Mouse (Mus musculus) forebrain, embryonic 16.5 days (tissue): ENCODE data around the gene Wdr19. TPM values are rescaled to one million over a fixed set of nuclear protein-coding genes. Genes with fewer than 3 reads are reported as not detected.
"Not testable (repeated sequence)": the region's sequence is repeated elsewhere in the genome, so short reads cannot be mapped to it uniquely, and the experiment has no call there.

Source experiments
- ATAC-seq: fragments of 200-750 bp; cut with Nextera tagmentation; 2 replicates; pipeline ENCODE4 v1.8.0; 2017; ENCODE audit warnings: mild to moderate bottlenecking, moderate library complexity
- H3K27ac ChIP-seq: fragments of 300-500 bp; sonication (generic); 2 replicates; pipeline ENCODE4 v1.5.1; 2014; ENCODE audit warnings: low read length, control low read depth
- H3K27me3 ChIP-seq: fragments of 300-500 bp; sonication (generic); replicated peaks from 2 replicates; pipeline ENCODE4 v1.6.1; 2014; ENCODE audit warnings: low read length; ENCODE audit not compliant: control insufficient read depth, insufficient read depth
- H3K36me3 ChIP-seq: fragments of 300-500 bp; sonication (generic); 2 replicates; pipeline ENCODE4 v1.6.1; 2014; ENCODE audit not compliant: control insufficient read depth, insufficient read depth
- H3K4me1 ChIP-seq: fragments of 300-500 bp; sonication (generic); replicated peaks from 2 replicates; pipeline ENCODE4 v1.6.1; 2014; ENCODE audit warnings: low read length; ENCODE audit not compliant: control insufficient read depth, insufficient read depth
- H3K4me2 ChIP-seq: fragments of 300-500 bp; sonication (generic); 2 replicates; pipeline ENCODE4 v1.6.1; 2014; ENCODE audit warnings: mild to moderate bottlenecking, low read length, control low read depth
- H3K4me3 ChIP-seq: fragments of 300-500 bp; sonication (generic); replicated peaks from 2 replicates; pipeline ENCODE4 v1.5.1; 2014; ENCODE audit warnings: mild to moderate bottlenecking, low read length, control low read depth
- H3K9ac ChIP-seq: fragments of 300-500 bp; sonication (generic); replicated peaks from 2 replicates; pipeline ENCODE4 v1.6.1; 2014; ENCODE audit warnings: low read depth, low read length, control low read depth
- H3K9me3 ChIP-seq: fragments of 300-500 bp; sonication (generic); 2 replicates; pipeline ENCODE4 v1.6.1; 2016; ENCODE audit warnings: low read length; ENCODE audit not compliant: control insufficient read depth
- WGBS: fragments of 180-500 bp; shearing (Covaris S2); extraction: QIAGEN DNeasy Blood & Tissue Kit; methylation state at CpG from one replicate; pipeline ENCODE4 v1.1.7; 2014; 5-methylcytosine and 5-hydroxymethylcytosine counted together
- polyA plus RNA-seq: library from polyadenylated mRNA; unstranded; fragments of >200 nt; fragmentation: Nextera tagmentation; extraction: Ambion mirVana; gene quantifications from 2 replicates; pipeline ENCODE4 v1.2.1, GENCODE M21; 2015

Wdr19 gene
- polyA plus RNA-seq, 1 experiment from 2014 or later, result 13.6 TPM

GRCm38 (mm10) chr5:65284171-65284570, 84.7 kb downstream of the Wdr19 start:
- Histone ChIP-seq H3K4me1 (no peaks in the 10 kb centered on the region), H3K27me3 (no peaks in the 10 kb centered on the region), H3K9ac (no peak overlapping the region), H3K4me2 (no peak overlapping the region), H3K36me3 (peaks cover 6% of the 10 kb centered on the region; the same call in 1 of the 2 replicates), H3K27ac (no peak overlapping the region), H3K4me3 (no peak overlapping the region), H3K9me3 (no peaks in the 10 kb centered on the region)
- WGBS, result 99% methylated on average over 3 of the region's 3 CpGs
- ATAC-seq, result no peak

- peaks cover 12% of the 10 kb centered on the region; the same call in 1 of the 2 replicates for H3K36me3 ChIP-seq
- no peak overlapping the region for H3K4me3 ChIP-seq
- H3K27me3 ChIP-seq, result no peaks in the 10 kb centered on the region
- H3K4me1 ChIP-seq, result no peaks in the 10 kb centered on the region
- peak; percentile 73 for ATAC-seq
- H3K27ac ChIP-seq, result no peak overlapping the region
- no peak overlapping the region for H3K4me2 ChIP-seq
- WGBS, result 80% methylated on average over 24 of the region's 24 CpGs
- H3K9ac ChIP-seq, result no peak overlapping the region
- H3K9me3 ChIP-seq, result no peaks in the 10 kb centered on the region
These were observed 88.5 kb downstream of the Wdr19 start for GRCm38 (mm10) chr5:65287751-65288701.

GRCm38 (mm10) chr5:65289009-65289408, 89.5 kb downstream of the Wdr19 start:
- ATAC-seq, H3K9ac ChIP-seq: not testable (repeated sequence)

GRCm38 (mm10) chr5:65293627-65294026, 94.1 kb downstream of the Wdr19 start:
- ATAC-seq, result no peak
- 82% methylated on average over 6 of the region's 6 CpGs for WGBS

More at GRCm38 (mm10) chr5:65289009-65289408, 89.5 kb downstream of the Wdr19 start:
- not testable (repeated sequence) for H3K4me3 ChIP-seq, H3K4me2 ChIP-seq, H3K4me1 ChIP-seq, H3K27ac ChIP-seq, H3K9me3 ChIP-seq, H3K27me3 ChIP-seq
- peaks cover 12% of the 10 kb centered on the region; the same call in 1 of the 2 replicates for H3K36me3 ChIP-seq
- WGBS, result 90% methylated on average over 8 of the region's 8 CpGs

GRCm38 (mm10) chr5:65294270-65294669, 94.8 kb downstream of the Wdr19 start:
- no peak overlapping the region for H3K4me2 ChIP-seq
- no peak for ATAC-seq
- H3K9me3 ChIP-seq, result no peaks in the 10 kb centered on the region
- 73% methylated on average over 2 of the region's 2 CpGs for WGBS
- no peaks in the 10 kb centered on the region for H3K4me1 ChIP-seq
- no peak overlapping the region for H3K4me3 ChIP-seq
- H3K36me3 ChIP-seq, result peaks cover 8% of the 10 kb centered on the region; the same call in 1 of the 2 replicates
- no peaks in the 10 kb centered on the region for H3K27me3 ChIP-seq
- H3K9ac ChIP-seq, result no peak overlapping the region
- no peak overlapping the region for H3K27ac ChIP-seq

More at GRCm38 (mm10) chr5:65293627-65294026, 94.1 kb downstream of the Wdr19 start:
- no peak overlapping the region for H3K9ac ChIP-seq
- H3K27me3 ChIP-seq, result no peaks in the 10 kb centered on the region
- H3K4me2 ChIP-seq, result no peak overlapping the region
- no peak overlapping the region for H3K4me3 ChIP-seq
- no peak overlapping the region for H3K27ac ChIP-seq
- no peaks in the 10 kb centered on the region for H3K9me3 ChIP-seq
- no peaks in the 10 kb centered on the region for H3K4me1 ChIP-seq
- peaks cover 8% of the 10 kb centered on the region; the same call in 1 of the 2 replicates for H3K36me3 ChIP-seq

- no peak overlapping the region for H3K4me3 ChIP-seq
- no peaks in the 10 kb centered on the region for H3K9me3 ChIP-seq
- no peak overlapping the region for H3K27ac ChIP-seq
- H3K4me1 ChIP-seq, result no peaks in the 10 kb centered on the region
- H3K9ac ChIP-seq, result no peak overlapping the region
- no peak for ATAC-seq
- H3K4me2 ChIP-seq, result no peak overlapping the region
- H3K27me3 ChIP-seq, result no peaks in the 10 kb centered on the region
- 88% methylated on average over 7 of the region's 7 CpGs for WGBS
- H3K36me3 ChIP-seq, result peaks cover 2% of the 10 kb centered on the region; the same call in 1 of the 2 replicates
These were observed 98.9 kb downstream of the Wdr19 start for GRCm38 (mm10) chr5:65298167-65298950.

- 96% methylated on average over 1 of the region's 1 CpGs for WGBS
These were observed 100.1 kb downstream of the Wdr19 start for GRCm38 (mm10) chr5:65299623-65300022.

GRCm38 (mm10) chr5:65300121-65300520, 100.6 kb downstream of the Wdr19 start:
- Histone ChIP-seq H3K36me3 (no peaks in the 10 kb centered on the region), H3K9ac (no peak overlapping the region), H3K9me3 (no peaks in the 10 kb centered on the region), H3K27ac (no peak overlapping the region), H3K27me3 (no peaks in the 10 kb centered on the region), H3K4me2 (no peak overlapping the region), H3K4me3 (no peak overlapping the region), H3K4me1 (no peaks in the 10 kb centered on the region)
- 92% methylated on average over 9 of the region's 9 CpGs for WGBS
- ATAC-seq, result no peak

More at GRCm38 (mm10) chr5:65299623-65300022, 100.1 kb downstream of the Wdr19 start:
- ATAC-seq, H3K27ac ChIP-seq, H3K4me3 ChIP-seq, H3K9ac ChIP-seq, H3K27me3 ChIP-seq, H3K9me3 ChIP-seq, H3K4me1 ChIP-seq, H3K4me2 ChIP-seq, H3K36me3 ChIP-seq: not testable (repeated sequence)

GRCm38 (mm10) chr5:65305516-65305915, 106.0 kb downstream of the Wdr19 start:
- WGBS, result 70% methylated on average over 9 of the region's 9 CpGs
- Histone ChIP-seq H3K9me3 (no peaks in the 10 kb centered on the region), H3K27me3 (no peaks in the 10 kb centered on the region), H3K36me3 (no peaks in the 10 kb centered on the region), H3K4me3 (no peak overlapping the region), H3K27ac (no peak overlapping the region), H3K4me1 (no peaks in the 10 kb centered on the region), H3K4me2 (no peak overlapping the region), H3K9ac (no peak overlapping the region)
- ATAC-seq, result no peak
